Mouse (Mus musculus) embryonic fibroblast, embryonic 13.5 days (primary cell): ENCODE measurements around the gene Nono. TPM values are rescaled to one million over a fixed set of nuclear protein-coding genes. Genes with fewer than 3 reads are reported as not detected.

Experiments
- H3K27ac ChIP-seq: 2 replicates; pipeline ENCODE4 v1.5.1; 2012; ENCODE audit warnings: low read length, control low read depth, inconsistent platforms; ENCODE audit not compliant: insufficient read depth
- H3K4me1 ChIP-seq: 2 replicates; pipeline ENCODE4 v1.6.1; 2011; ENCODE audit warnings: low read length; ENCODE audit not compliant: control insufficient read depth, insufficient read depth
- H3K4me3 ChIP-seq: 2 replicates; pipeline ENCODE4 v1.5.1; 2011; ENCODE audit warnings: mild to moderate bottlenecking, control low read depth, low read length; ENCODE audit not compliant: insufficient read depth
- CTCF ChIP-seq: IDR thresholded peaks from 2 replicates; pipeline ENCODE4 v1.5.1; 2011; ENCODE audit warnings: mild to moderate bottlenecking, control low read depth, low read length, moderate library complexity, borderline replicate concordance; ENCODE audit not compliant: insufficient read depth
- POLR2A ChIP-seq: IDR thresholded peaks from 2 replicates; pipeline ENCODE4 v1.6.1; 2011; ENCODE audit warnings: low read depth, mild to moderate bottlenecking, control low read depth, low read length, moderate library complexity
- polyA plus RNA-seq: library from polyadenylated mRNA; stranded (reverse); fragments of >200 nt; gene quantifications from 2 replicates; pipeline ENCODE4 v1.2.4, GENCODE M21; 2011; ENCODE audit warnings: low read depth; ENCODE audit not compliant: missing spikeins, insufficient read length

The Nono gene
- polyA plus RNA-seq = 384 and 440 TPM in 2 replicates

DNA sequence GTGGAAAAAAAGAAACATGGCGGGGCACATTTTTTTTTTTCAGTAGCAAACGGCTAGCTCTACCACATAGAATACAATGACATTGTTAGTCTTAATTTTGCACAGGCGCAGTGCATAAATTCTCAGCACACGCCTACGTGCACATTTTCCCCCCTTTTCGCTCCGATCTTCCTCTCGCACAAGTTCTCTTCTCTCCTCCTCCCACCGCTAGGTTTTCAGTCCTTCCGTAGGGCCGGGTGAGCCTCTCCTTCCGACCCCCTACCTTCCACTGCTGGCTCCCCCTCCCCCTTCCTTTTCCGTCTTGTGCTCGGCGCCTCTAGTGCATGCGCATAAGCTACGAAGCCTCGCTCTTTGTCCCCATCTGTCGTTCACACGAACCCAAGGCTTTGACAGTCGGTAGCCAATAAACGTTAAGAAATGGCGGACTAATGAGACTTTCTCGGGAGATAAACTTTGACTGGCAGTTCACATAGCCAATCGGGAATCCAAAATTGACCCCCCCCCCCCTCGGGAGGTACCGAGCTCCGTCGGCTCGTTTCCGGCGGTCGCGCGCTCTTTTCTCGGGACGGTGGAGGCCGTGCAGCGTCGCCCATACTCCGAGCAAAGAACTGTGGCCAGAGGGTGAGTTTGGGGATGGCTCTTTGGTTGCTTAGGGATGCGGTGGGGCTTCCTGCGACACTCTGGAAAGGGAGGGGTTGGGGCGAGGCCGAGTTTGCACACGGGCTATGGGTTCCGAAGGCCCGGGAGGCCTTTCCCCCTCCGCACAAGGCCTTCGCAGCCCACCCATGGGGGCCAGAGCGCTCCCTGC lies at the start of gene Nono:
Gene Nono, plus strand, starts transcription at position 177 of the 808 bp plus-strand sequence.
- H3K4me3 ChIP-seq = peak within 1 kb of the TSS; percentile 73
- 0 out of 2 replicates have a peak, but pooled peaks cover 1% of the 10 kb centered on the region for H3K4me1 ChIP-seq
- peak within 1 kb of the TSS; percentile 98 for H3K27ac ChIP-seq
- TF ChIP-seq POLR2A (peak; percentile 63), CTCF (no peak)

DNA sequence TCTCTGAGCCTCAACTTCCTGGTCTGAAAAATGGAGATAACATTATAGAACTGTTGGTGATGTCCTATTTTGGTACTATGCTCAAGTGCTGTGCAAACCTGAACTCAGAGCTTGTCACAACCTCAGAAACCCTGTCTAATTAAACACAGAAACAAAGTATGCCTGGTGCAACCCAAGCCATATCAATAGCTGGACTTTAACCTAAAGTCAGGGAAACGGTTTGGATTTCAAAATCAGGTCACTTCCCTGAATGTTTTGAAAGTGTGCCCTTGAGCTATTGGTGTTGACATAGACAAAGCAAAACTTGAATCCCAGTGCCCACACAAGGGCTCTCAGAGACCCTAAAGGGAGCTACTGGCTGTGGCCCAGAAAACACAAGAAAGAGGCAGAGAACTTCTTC lies 49.4 kb upstream of the Nono start:
- no peak overlapping the region for H3K4me3 ChIP-seq
- H3K27ac ChIP-seq = no peak overlapping the region
- TF ChIP-seq POLR2A (no peak), CTCF (no peak)
- no peaks in the 10 kb centered on the region for H3K4me1 ChIP-seq

DNA sequence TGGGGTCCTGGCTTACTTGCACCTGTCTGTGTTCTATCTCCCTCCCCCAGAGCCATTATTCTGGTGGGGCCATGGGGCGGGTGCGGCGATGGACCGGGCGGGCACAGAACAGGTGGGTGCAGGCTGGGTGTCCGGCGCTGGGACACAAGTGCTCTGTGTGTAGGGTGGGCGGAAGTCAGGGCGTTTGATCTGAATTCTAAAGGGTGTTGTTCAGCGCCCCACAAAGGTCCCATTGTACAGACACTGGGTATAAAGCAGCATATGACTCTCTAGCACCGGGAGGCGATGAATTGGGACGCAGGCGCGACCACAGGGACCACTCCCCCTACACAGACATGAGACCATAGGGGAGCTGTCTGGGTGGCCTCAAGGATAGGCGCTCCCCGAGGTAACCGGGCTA lies 45.7 kb upstream of the Nono start:
- no peak for TF ChIP-seq CTCF
- no peak for TF ChIP-seq POLR2A
- H3K27ac ChIP-seq = no peak overlapping the region
- H3K4me3 ChIP-seq = no peak overlapping the region

DNA sequence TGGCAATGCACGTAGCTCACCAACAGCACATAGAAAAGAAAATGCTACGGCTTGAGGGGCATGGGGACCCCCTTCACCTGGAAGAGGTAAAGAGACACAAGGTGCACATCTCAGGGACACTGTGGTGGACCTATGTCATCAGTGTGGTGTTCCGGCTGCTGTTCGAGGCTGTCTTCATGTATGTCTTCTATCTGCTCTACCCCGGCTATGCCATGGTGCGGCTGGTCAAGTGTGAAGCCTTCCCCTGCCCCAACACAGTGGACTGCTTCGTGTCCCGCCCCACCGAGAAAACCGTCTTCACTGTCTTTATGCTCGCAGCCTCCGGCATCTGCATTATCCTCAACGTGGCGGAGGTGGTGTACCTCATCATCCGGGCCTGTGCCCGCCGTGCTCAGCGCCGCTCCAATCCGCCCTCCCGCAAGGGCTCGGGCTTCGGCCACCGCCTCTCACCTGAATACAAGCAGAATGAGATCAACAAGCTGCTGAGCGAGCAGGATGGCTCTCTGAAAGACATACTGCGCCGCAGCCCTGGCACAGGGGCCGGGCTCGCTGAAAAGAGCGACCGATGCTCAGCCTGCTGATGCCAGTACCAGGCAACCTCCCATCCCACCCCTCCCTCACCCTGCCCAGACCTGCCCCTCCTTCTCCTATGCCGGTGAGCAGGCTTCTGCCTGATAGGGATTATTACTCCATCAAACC lies 44.5 kb upstream of the Nono start:
- Histone ChIP-seq H3K4me1 (no peaks in the 10 kb centered on the region), H3K27ac (no peak overlapping the region), H3K4me3 (no peak overlapping the region)
- TF ChIP-seq POLR2A (no peak), CTCF (no peak)

More for the DNA sequence above, 45.7 kb upstream of the Nono start:
- no peaks in the 10 kb centered on the region for H3K4me1 ChIP-seq

DNA sequence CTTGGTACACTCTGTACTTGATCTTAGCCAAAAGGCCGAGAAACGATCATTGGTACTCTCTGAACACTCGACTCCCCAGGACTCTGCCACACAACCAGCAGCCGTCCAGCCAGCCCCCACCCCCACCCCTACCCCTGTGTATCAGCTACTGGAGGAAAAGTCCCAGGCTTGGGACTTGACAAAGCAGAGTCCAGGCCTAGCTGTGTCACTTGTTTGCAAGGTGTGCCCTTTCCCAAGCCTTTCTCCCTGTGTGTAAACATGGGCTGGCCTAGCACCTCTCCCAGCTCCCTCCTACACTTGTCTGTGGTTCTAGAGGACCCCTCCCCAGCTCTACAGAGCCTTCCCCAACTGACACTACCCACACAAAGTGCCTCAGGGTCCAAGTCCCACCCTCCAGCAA lies 42.9 kb upstream of the Nono start:
- H3K27ac ChIP-seq = no peak overlapping the region
- H3K4me1 ChIP-seq = no peaks in the 10 kb centered on the region
- TF ChIP-seq CTCF = no peak
- no peak for TF ChIP-seq POLR2A
- no peak overlapping the region for H3K4me3 ChIP-seq

DNA sequence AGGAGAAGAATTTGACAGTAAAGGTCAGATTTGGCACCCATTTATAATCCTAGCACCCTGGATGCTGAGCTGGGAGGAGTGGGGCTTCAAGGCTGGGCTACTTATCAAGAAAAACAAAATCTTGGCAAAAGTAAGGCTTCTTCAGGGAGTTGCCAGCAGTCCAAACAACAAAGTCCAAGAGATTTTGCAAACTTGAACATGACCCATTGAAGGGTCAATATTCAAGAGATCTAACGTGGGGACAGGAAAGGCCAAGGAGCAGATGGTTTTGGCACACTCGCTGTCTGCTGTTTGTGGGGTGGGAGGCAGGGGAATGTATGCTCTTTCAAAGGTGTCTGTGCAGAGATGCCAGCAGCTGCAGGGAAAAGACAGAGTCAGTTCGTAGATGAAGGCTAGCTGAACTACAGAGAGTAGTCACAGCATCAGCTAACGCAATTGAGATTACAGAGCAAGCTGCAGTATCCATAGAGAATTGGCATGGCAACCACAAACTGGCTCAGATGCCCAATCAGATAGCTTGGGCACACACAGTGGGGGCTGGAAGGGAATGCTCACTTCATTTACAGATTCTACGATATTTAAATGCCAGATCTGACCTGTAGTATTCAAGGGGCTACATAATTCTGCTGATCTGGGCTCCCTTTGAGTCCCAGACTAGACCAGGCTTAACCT lies 40.1 kb upstream of the Nono start:
- TF ChIP-seq CTCF (no peak), POLR2A (no peak)
- Histone ChIP-seq H3K4me3 (no peak overlapping the region), H3K27ac (no peak overlapping the region)

DNA sequence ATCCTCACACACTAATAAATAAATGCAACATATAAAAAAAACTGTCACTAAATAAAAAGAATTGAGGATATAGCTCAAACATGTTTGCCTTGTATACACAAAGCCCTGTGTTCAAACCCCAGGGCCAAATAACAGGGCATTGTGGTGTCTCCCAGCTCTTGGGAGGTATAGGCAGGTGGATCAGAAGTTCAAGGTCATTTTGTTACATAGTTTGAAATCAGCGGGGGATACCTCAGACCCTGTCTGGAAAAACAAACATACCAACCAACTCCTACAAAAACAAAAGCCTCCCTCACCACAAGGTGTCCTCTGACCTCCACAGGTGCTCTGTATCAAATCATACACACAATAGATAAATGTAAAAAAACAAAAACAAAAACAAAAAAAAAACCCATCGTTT lies 34.8 kb upstream of the Nono start:
- Histone ChIP-seq H3K4me3 (no peak overlapping the region), H3K27ac (no peak overlapping the region), H3K4me1 (no peaks in the 10 kb centered on the region)
- TF ChIP-seq POLR2A = no peak
- TF ChIP-seq CTCF = no peak

More for the DNA sequence above, 40.1 kb upstream of the Nono start:
- no peaks in the 10 kb centered on the region for H3K4me1 ChIP-seq

DNA sequence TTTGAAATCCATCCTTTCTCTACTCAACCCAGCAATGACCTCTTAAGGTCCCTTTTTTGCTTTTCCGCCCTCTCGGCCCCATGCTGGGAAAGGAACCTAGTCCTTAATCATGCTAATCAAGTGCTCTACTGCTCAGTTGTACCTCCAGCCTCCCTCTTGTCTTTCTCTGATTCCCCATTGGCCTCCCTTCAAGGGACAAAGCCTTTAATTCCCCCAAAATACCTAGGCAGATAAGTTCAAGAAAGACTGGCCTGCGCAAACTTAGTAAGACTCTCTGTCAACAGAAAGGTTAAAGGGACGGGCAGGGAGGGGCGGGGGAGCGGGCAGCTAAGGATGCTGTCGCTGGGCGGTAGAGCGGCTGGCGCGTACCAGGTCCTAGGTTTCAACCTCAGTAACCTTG lies 32.7 kb upstream of the Nono start:
- no peaks in the 10 kb centered on the region for H3K4me1 ChIP-seq
- no peak overlapping the region for H3K27ac ChIP-seq
- TF ChIP-seq CTCF (no peak), POLR2A (no peak)
- H3K4me3 ChIP-seq = no peak overlapping the region

DNA sequence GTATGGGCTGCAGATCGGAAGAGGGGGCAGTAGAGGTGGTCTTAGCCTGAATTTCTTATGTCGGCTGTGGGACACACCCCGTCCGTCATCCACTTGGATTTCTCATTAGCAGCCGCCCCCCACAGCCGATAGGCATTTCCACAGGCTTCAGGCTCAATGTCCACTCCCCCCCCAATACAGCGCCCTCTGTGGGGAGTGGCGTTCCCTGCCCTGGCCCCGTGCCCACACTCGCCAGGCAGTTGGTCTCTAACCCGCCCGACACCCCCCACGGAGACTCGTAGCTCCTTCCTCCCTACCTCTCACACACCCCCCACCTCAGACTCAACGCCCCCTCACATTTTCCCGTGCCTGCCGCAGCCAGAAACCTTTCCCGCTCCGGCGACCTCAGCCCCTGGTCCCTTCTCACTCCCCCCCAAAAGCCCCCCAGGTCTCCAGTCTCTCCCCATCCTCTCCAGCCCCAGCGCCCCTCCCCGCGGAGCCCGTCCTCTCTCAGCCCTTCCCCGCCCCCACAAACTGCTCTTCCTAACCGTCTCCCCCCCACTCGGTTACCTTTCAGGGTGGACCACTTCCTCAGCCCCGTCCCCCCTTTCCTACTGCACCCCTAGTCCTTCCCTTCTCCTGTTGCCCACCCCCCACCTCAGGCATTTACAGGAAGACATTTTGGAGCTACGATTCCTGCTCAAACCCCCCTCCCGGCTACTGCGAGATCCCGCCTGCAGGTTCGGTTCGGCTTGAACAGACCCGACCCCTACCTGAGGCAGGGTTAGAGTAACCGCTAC lies 10.0 kb upstream of the Nono start:
- no peak overlapping the region for H3K27ac ChIP-seq
- TF ChIP-seq POLR2A = no peak
- peak; percentile 36; the same call in 1 of the 2 replicates for TF ChIP-seq CTCF
- H3K4me3 ChIP-seq = peak overlapping the region; percentile 64
- H3K4me1 ChIP-seq = no peaks in the 10 kb centered on the region
